Mouse (Mus musculus): ENCODE results near the gene Btbd9.

DNA sequence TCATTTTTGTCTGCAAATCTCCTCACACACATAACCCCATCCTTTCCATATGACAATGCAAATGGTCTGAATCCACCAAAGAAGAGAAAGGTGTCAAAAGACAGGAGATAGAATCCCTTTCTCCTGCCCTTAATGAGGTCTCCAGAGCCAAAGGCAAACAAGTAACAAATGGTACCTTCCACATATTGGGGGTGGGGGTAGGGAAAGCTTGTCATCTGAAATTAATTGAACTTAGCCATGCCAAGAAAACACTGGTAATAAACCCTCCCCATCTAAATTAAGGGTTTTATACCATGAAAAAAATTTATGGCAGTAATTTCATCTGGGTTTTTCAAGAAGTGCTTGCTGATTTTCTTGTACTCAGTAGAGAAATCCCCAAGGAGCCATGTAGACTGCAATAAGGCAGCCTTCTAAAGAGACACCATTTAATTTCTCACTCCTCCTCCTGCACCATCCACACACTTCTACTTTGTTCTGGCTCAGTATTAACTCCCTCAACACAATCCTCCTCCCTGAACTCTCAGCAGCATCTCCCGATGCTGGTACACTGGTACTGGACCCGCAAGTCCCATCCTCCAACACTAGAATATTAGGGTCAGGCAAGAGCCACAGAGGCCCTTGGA lies 115.5 kb downstream of the Btbd9 start:
- TF ChIP-seq CTCF (IDR thresholded peaks at IDR 0.05; ENCODE audit: control insufficient read depth, insufficient read depth, insufficient read length) (no peak), MAX (IDR thresholded peaks at IDR 0.05) (no peak)

All from C2C12 (cell line).